Mouse (Mus musculus): ENCODE data around the gene Trim33.

The Trim33 gene

GRCm38 (mm10) chr3:103397523-103397922 is 118.4 kb downstream of the Trim33 start:
- in situ Hi-C loops (cut with MboI, MseI): loop anchor here (10.0 kb wide), 1 partner anchor 537 kb away; no protein-coding TSS in a partner anchor

GRCm38 (mm10) chr3:103400807-103401206 is 121.7 kb downstream of the Trim33 start:
- in situ Hi-C loops (cut with MboI, MseI): no loop called here

- in situ Hi-C loops (cut with MboI, MseI): no loop called here
These were observed 122.4 kb downstream of the Trim33 start for GRCm38 (mm10) chr3:103401342-103402098.

- in situ Hi-C loops (cut with MboI, MseI): no loop called here
These were observed 123.1 kb downstream of the Trim33 start for GRCm38 (mm10) chr3:103402212-103402611.

GRCm38 (mm10) chr3:103405135-103405534 is 126.0 kb downstream of the Trim33 start:
- in situ Hi-C loops (cut with MboI, MseI): no loop called here

GRCm38 (mm10) chr3:103405871-103406765 is 127.0 kb downstream of the Trim33 start:
- in situ Hi-C loops (cut with MboI, MseI): no loop called here
